Mouse (Mus musculus) bone marrow macrophage, adult 2 months (primary cell): Measurements from ENCODE around the gene Fdxr.
A peak's percentile ranks its signal among the peaks of the same experiment; 100 is the strongest.

Experiments
- CTCF ChIP-seq: IDR thresholded peaks from 2 replicates; pipeline ENCODE4 v1.5.1; 2012; ENCODE audit warnings: low read depth, mild to moderate bottlenecking, low read length, moderate library complexity
- POLR2A ChIP-seq: IDR thresholded peaks from 2 replicates; pipeline ENCODE4 v1.6.1; 2012; ENCODE audit warnings: mild to moderate bottlenecking, low read depth, low read length, borderline replicate concordance

DNA sequence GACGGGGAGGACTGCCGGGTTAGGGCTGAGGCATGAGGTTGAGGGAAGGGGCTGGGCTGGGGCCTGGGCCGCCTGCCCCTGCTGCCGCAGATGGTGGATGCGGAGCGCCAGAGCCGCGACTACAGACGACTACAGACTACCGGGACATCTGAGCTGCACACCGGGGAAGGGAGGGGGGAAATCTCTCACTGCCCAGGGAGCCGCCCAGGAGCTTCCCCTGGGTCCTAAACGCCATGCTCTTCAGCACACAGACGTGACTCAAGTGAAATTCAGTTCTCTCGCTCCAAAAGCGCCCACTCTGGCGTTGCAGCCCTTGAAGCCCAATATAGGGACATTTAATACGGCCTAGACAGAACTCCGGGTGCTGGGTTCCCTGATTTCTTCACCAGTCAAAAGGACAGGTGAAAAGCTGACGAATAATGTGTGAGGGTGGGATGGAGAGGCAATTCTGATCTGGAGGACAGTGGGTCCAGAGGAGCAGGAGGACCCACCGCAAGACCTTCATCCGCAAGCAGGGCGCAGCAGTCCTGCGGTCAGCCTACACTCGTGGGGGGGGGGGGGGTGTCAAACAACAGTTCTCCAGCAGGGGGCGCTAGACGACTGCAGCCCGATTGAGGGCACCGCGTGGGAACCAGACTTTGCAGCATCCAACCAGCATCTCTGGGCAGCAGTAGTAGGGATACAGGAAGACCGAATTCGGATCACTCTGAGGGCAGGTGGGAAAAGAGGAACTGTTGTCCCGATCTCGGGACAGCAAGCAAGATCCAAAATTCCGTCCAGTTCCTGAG lies 45.2 kb upstream of the Fdxr start, which contains the start of gene Ush1g:
- peak; percentile 75 for TF ChIP-seq CTCF
- no peak for TF ChIP-seq POLR2A
